Mouse (Mus musculus) erythroblast, embryonic 14.5 days (primary cell): ENCODE measurements around the gene Fbxl13.

Experiments
- GATA1 ChIP-seq: IDR thresholded peaks from 2 replicates; pipeline ENCODE4 v1.6.1; 2012; ENCODE audit warnings: low read length, inconsistent platforms, mixed read lengths
- TAL1 ChIP-seq: IDR thresholded peaks from 3 replicates; pipeline ENCODE4 v1.6.1; 2012; ENCODE audit warnings: low read length, inconsistent platforms, mixed read lengths

- TF ChIP-seq GATA1 = no peak
- TF ChIP-seq TAL1 = no peak
Observed at GRCm38 (mm10) chr5:21492213-21492612, 153.2 kb downstream of the Fbxl13 start.
